Mouse (Mus musculus) embryonic stem cell, embryonic (primary cell): ENCODE data around the gene Gm49325.

ENCODE experiments used
- CTCF ChIA-PET, 4 experiments: fragments of 300-600 bp in 2 of 4; fragments of 350-600 bp in 2 of 4; sonication (Branson Sonifier 250); formaldehyde crosslinking; loops; one replicate each; lab custom pipeline; 2022; ENCODE audit warnings: inconsistent platforms in 2 of 4; lab: Charles Lee
- POLR2A ChIA-PET, 4 experiments: fragments of 300-600 bp in 2 of 4; fragments of 350-600 bp in 2 of 4; sonication (Branson Sonifier 250); formaldehyde crosslinking; loops; one replicate each; lab custom pipeline; 2022; ENCODE audit warnings: antibody characterized with exemption in 4 of 4, inconsistent platforms in 1 of 4; lab: Charles Lee

Gm49325 gene

GRCm38 (mm10) chr10:77605908-77606826, at the start of gene Gm49325, which contains the start of gene Sumo3:
Gm49325 (plus strand) TSS chr10:77606197.
Sumo3 (plus strand) TSS chr10:77606097.
- CTCF ChIA-PET, result interaction anchor here (0.6 to 3.8 kb wide), 23 partner anchors 8 to 413 kb away, joined by 3 to 35 read pairs (median 5); partner anchors contain the start of genes Pttg1ip (in 2 of the 4) and Ube2g2 (in 1 of the 4)
- POLR2A ChIA-PET, result interaction anchor here (0.6 to 6.9 kb wide), 35 partner anchors 9 to 258 kb away, joined by 3 to 80 read pairs (median 8); partner anchors contain the start of genes Pttg1ip (in 4 of the 4) and Ube2g2 (in 3 of the 4)

DNA sequence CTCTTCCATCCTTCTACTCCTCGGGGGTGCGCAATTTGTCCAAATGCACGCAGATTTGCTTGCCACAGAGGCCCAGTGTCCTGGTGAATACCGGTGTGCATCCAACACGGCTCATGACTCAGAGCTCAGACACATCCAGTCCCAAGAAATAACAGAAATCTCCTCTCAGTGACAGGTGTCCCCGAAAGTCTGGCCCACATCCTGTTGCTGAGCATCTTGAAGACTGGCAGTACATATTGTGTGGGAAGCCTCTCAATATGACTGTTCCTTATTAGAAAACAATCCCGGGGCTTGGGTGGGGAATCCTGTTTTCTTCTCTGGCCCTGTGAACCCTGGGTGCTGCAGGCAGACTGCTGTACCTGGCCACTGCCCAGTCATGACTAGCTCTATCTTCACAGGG, 49.4 kb upstream of the Gm49325 start:
- ChIA-PET CTCF (interaction anchor here in 3 of 4 experiments (1.9 to 2.7 kb wide), 3 partner anchors 10 to 14 kb away, joined by 8 to 11 read pairs (median 11); no protein-coding TSS in a partner anchor), POLR2A (interaction anchor here in 2 of 4 experiments (1.3 to 1.7 kb wide), 2 partner anchors 13 to 24 kb away, joined by 3 to 5 read pairs; no protein-coding TSS in a partner anchor)

- ChIA-PET POLR2A (interaction anchor here in 2 of 4 experiments (0.5 to 1.7 kb wide), 3 partner anchors 12 to 43 kb away, joined by 3 to 5 read pairs (median 3); no protein-coding TSS in a partner anchor), CTCF (interaction anchor here (0.7 to 2.7 kb wide), 8 partner anchors 9 to 15 kb away, joined by 3 to 11 read pairs (median 5); no protein-coding TSS in a partner anchor)
Observed at GRCm38 (mm10) chr10:77557641-77558040, 48.4 kb upstream of the Gm49325 start.

GRCm38 (mm10) chr10:77560090-77560489, 45.9 kb upstream of the Gm49325 start:
- ChIA-PET POLR2A (interaction anchor here in 2 of 4 experiments (0.8 to 1.4 kb wide), 2 partner anchors 12 to 21 kb away, joined by 3 read pairs; partner anchors contain the start of gene Pttg1ip (in 1 of the 2)), CTCF (interaction anchor here in 1 of 4 experiments (0.9 kb wide), 1 partner anchor 12 kb away, joined by 5 read pairs; no protein-coding TSS in a partner anchor)

- CTCF ChIA-PET, result interaction anchor here in 2 of 4 experiments (0.5 to 0.9 kb wide), 2 partner anchors 12 to 17 kb away, joined by 3 to 5 read pairs; no protein-coding TSS in a partner anchor
- POLR2A ChIA-PET, result interaction anchor here in 2 of 4 experiments (0.5 to 0.8 kb wide), 2 partner anchors 20 to 852 kb away, joined by 3 read pairs; partner anchors contain the start of genes Pttg1ip (in 1 of the 2) and Rrp1 (in 1 of the 2)
Observed at GRCm38 (mm10) chr10:77560830-77561229, 45.2 kb upstream of the Gm49325 start.

GRCm38 (mm10) chr10:77561508-77561907, 44.5 kb upstream of the Gm49325 start:
- ChIA-PET CTCF (no interaction called here), POLR2A (interaction anchor here in 1 of 4 experiments (0.5 kb wide), 1 partner anchor 851 kb away, joined by 3 read pairs; the partner anchor contains the start of gene Rrp1)

DNA sequence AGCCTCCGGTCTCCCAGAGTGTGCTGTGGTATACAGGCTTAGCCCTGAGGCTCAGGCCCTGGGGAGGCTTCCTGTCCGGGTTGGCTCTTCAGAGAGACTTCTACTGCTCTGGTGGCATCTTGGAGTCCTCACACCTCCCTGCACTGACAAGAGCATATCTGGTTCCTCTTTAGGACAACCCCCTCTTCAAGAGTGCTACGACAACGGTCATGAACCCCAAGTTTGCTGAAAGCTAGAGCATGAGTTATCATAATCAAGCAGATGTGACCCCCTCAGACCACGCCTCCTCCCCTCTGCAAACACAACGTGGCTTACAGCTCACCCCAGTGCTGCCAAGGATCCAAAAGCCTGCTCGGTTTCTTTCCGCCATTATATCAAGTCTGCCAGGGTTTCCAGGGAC, 41.0 kb upstream of the Gm49325 start:
- POLR2A ChIA-PET, result interaction anchor here in 2 of 4 experiments (0.8 to 4.5 kb wide), 2 partner anchors 16 to 17 kb away, joined by 3 to 30 read pairs; partner anchors contain the start of gene Pttg1ip (in 1 of the 2)
- CTCF ChIA-PET, result interaction anchor here in 2 of 4 experiments (1.3 to 2.3 kb wide), 3 partner anchors 16 to 22 kb away, joined by 4 to 24 read pairs (median 16); partner anchors contain the start of gene Pttg1ip (in 1 of the 2)

GRCm38 (mm10) chr10:77566651-77567050, 39.3 kb upstream of the Gm49325 start:
- ChIA-PET CTCF (interaction anchor here (0.6 to 2.3 kb wide), 43 partner anchors 8 to 943 kb away, joined by 3 to 24 read pairs (median 4); partner anchors contain the start of genes Pttg1ip (in 3 of the 4), Col6a2 (in 1 of the 4) and Fam207a (in 1 of the 4)), POLR2A (interaction anchor here in 3 of 4 experiments (0.6 to 4.5 kb wide), 9 partner anchors 14 to 86 kb away, joined by 3 to 30 read pairs (median 4); partner anchors contain the start of gene Pttg1ip (in 1 of the 3))

DNA sequence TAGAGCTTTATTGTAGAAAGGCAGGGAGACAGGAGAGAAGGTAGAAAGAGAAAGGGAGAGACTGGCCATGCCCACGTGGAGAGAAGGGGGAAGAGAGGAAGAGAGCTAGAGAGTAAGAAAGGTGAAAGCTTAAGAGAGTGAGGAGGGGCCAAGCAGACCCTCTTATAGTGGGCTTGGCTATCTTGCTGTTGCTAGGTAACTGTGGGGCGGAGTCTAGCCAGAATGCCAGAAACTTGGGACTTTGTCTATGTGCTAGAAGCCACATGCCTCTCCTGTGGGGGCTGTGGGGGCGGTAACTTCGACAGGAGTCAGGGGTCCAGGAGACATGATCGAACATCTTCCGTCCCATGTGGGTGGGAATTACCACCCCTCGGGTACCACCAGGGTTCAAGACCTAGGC, 36.5 kb upstream of the Gm49325 start:
- POLR2A ChIA-PET, result interaction anchor here in 3 of 4 experiments (1.0 to 5.1 kb wide), 7 partner anchors 12 to 36 kb away, joined by 3 to 110 read pairs (median 5); partner anchors contain the start of gene Pttg1ip (in 3 of the 3)
- CTCF ChIA-PET, result interaction anchor here (0.6 to 2.8 kb wide), 9 partner anchors 10 to 62 kb away, joined by 3 to 14 read pairs (median 3); no protein-coding TSS in a partner anchor

GRCm38 (mm10) chr10:77569973-77570658, 35.9 kb upstream of the Gm49325 start:
- CTCF ChIA-PET, result interaction anchor here (0.6 to 2.8 kb wide), 12 partner anchors 9 to 61 kb away, joined by 3 to 14 read pairs (median 4); no protein-coding TSS in a partner anchor
- POLR2A ChIA-PET, result interaction anchor here in 3 of 4 experiments (0.9 to 5.1 kb wide), 9 partner anchors 11 to 38 kb away, joined by 3 to 110 read pairs (median 5); partner anchors contain the start of gene Pttg1ip (in 3 of the 3)

GRCm38 (mm10) chr10:77572225-77572624, 33.8 kb upstream of the Gm49325 start:
- CTCF ChIA-PET, result interaction anchor here (0.6 to 2.2 kb wide), 34 partner anchors 8 to 441 kb away, joined by 3 to 28 read pairs (median 4); partner anchors contain the start of gene Pttg1ip (in 2 of the 4)
- POLR2A ChIA-PET, result interaction anchor here (0.7 to 5.1 kb wide), 29 partner anchors 9 to 330 kb away, joined by 3 to 110 read pairs (median 4); partner anchors contain the start of genes Pttg1ip (in 4 of the 4) and Ube2g2 (in 1 of the 4)

- CTCF ChIA-PET, result interaction anchor here in 3 of 4 experiments (0.9 to 2.2 kb wide), 13 partner anchors 8 to 56 kb away, joined by 3 to 28 read pairs (median 5); partner anchors contain the start of gene Pttg1ip (in 1 of the 3)
- POLR2A ChIA-PET, result interaction anchor here (0.8 to 5.1 kb wide), 24 partner anchors 8 to 329 kb away, joined by 3 to 110 read pairs (median 6); partner anchors contain the start of genes Pttg1ip (in 4 of the 4) and Ube2g2 (in 1 of the 4)
Observed at GRCm38 (mm10) chr10:77573162-77573561, 32.8 kb upstream of the Gm49325 start.

GRCm38 (mm10) chr10:77580027-77580920, 25.7 kb upstream of the Gm49325 start:
- ChIA-PET CTCF (interaction anchor here in 3 of 4 experiments (0.5 to 3.8 kb wide), 17 partner anchors 8 to 873 kb away, joined by 3 to 44 read pairs (median 6); partner anchors contain the start of gene Pfkl (in 1 of the 3)), POLR2A (interaction anchor here (0.7 to 6.8 kb wide), 34 partner anchors 8 to 429 kb away, joined by 3 to 110 read pairs (median 10); partner anchors contain the start of genes Ube2g2 (in 2 of the 4), Pfkl (in 1 of the 4) and Pofut2 (in 1 of the 4))

GRCm38 (mm10) chr10:77581023-77581407, 25.0 kb upstream of the Gm49325 start:
- POLR2A ChIA-PET, result interaction anchor here (0.6 to 6.8 kb wide), 54 partner anchors 9 to 845 kb away, joined by 3 to 110 read pairs (median 6); partner anchors contain the start of genes Ube2g2 (in 3 of the 4), Pcbp3 (in 1 of the 4) and Pfkl (in 1 of the 4)
- CTCF ChIA-PET, result interaction anchor here (0.7 to 3.8 kb wide), 18 partner anchors 9 to 429 kb away, joined by 3 to 44 read pairs (median 6); partner anchors contain the start of gene Pfkl (in 1 of the 4)
